Mouse (Mus musculus) frontal cortex, adult 2 months (tissue): ENCODE measurements at regions not wholly inside any gene's neighbourhood (a gene's known extent, or its start where the extent isn't known, plus 50 kb on each side); places are given as distances from the start of the nearest gene placed in this dataset.
A peak's percentile ranks its signal among the peaks of the same experiment; 100 is the strongest.

ENCODE experiments used
- DNase-seq, 2 experiments: peaks; one replicate each; pipeline ENCODE4 v3.0.0; 2022; ENCODE audit warnings: low spot score in 1 of 2; ENCODE audit errors: extremely low spot score in 1 of 2

- no peak for DNase-seq
These were observed 247.0 kb downstream of the Ptprc start for GRCm38 (mm10) chr1:137928522-137928921.

GRCm38 (mm10) chr1:137927953-137928352, 247.6 kb downstream of the Ptprc start:
- peak in 1 of 2 experiments; percentile 57 for DNase-seq

- no peak for DNase-seq
These were observed 249.2 kb downstream of the Ptprc start for GRCm38 (mm10) chr1:137926326-137926725.

GRCm38 (mm10) chr1:137924156-137924555, 251.4 kb downstream of the Ptprc start:
- no peak for DNase-seq

- DNase-seq = no peak
These were observed 251.8 kb downstream of the Ptprc start for GRCm38 (mm10) chr1:137923705-137924104.

- peak; percentile 65 to 78 for DNase-seq
These were observed 252.7 kb downstream of the Ptprc start for GRCm38 (mm10) chr1:137922769-137923168.

GRCm38 (mm10) chr1:137921592-137921991, 253.9 kb downstream of the Ptprc start:
- DNase-seq = no peak

GRCm38 (mm10) chr1:137919739-137920563, 255.6 kb downstream of the Ptprc start:
- DNase-seq = no peak

GRCm38 (mm10) chr1:137917449-137917848, 258.1 kb downstream of the Ptprc start:
- DNase-seq = no peak

GRCm38 (mm10) chr1:137906883-137907282, 268.6 kb downstream of the Ptprc start:
- no peak for DNase-seq

GRCm38 (mm10) chr1:137906477-137906876, 269.0 kb downstream of the Ptprc start:
- no peak for DNase-seq

- no peak for DNase-seq
These were observed 269.9 kb downstream of the Ptprc start for GRCm38 (mm10) chr1:137905566-137905965.

GRCm38 (mm10) chr1:137903351-137903750, 272.2 kb downstream of the Ptprc start:
- DNase-seq = no peak

- no peak for DNase-seq
These were observed 272.6 kb downstream of the Ptprc start for GRCm38 (mm10) chr1:137902859-137903258.

GRCm38 (mm10) chr1:137901996-137902395, 273.5 kb downstream of the Ptprc start:
- DNase-seq = no peak

GRCm38 (mm10) chr1:137901211-137901610, 274.3 kb downstream of the Ptprc start:
- DNase-seq = no peak

- peak; percentile 21 to 60 for DNase-seq
These were observed 274.9 kb downstream of the Ptprc start for GRCm38 (mm10) chr1:137900621-137901071.

- DNase-seq = no peak
These were observed 275.4 kb downstream of the Ptprc start for GRCm38 (mm10) chr1:137899916-137900601.

GRCm38 (mm10) chr1:137899305-137899704, 276.2 kb downstream of the Ptprc start:
- DNase-seq = no peak

- DNase-seq = no peak
These were observed 276.6 kb downstream of the Ptprc start for GRCm38 (mm10) chr1:137898891-137899290.

- DNase-seq = peak; percentile 91 to 95
These were observed 277.1 kb downstream of the Ptprc start for GRCm38 (mm10) chr1:137898397-137898796.

GRCm38 (mm10) chr1:137881656-137882055, 293.9 kb downstream of the Ptprc start:
- DNase-seq = no peak
